Mouse (Mus musculus) thymus, adult 2 months (tissue): Measurements from ENCODE around the gene Omd.

Experiments
- CTCF ChIP-seq: fragments of 200-500 bp; IDR thresholded peaks from 2 replicates; pipeline ENCODE4 v1.5.1; 2012; ENCODE audit warnings: mild to moderate bottlenecking, control low read depth, low read length, moderate library complexity, borderline replicate concordance; ENCODE audit not compliant: control insufficient read depth, poor library complexity, insufficient read depth; ENCODE audit errors: extremely low read depth
- POLR2A ChIP-seq: fragments of 200-500 bp; IDR thresholded peaks from 2 replicates; pipeline ENCODE4 v1.6.1; 2012; ENCODE audit warnings: mild to moderate bottlenecking, low read length, control low read depth, moderate library complexity; ENCODE audit not compliant: control insufficient read depth, poor library complexity, insufficient read depth; ENCODE audit errors: extremely low read depth

DNA sequence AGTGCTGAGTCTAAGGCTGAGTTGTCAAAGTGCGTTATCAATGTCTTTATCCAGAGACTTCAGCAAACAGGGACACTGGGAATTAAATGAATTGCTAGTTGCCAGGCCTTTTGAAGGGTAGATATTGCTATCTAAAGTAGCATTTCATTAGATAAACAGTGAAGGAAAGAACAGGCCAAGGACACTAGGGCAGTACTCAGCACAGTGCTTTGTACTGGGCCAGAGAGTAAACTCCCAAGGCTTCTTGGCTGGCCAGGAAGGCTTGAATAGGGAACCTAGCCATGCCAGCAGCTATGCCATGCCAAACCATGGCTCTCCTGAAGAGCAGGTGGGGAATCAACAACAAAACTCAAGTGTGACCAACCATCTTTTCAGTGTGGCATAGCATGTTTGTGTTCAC is 45.3 kb upstream of the Omd start:
- TF ChIP-seq POLR2A (no peak), CTCF (no peak)
